Mouse (Mus musculus) NIH3T3 (cell line): ENCODE measurements around the gene Rasgrf1.

Source experiments
- DNase-seq: peaks from one replicate; pipeline ENCODE4 v3.0.0-alpha.2; 2012; ENCODE audit warnings: low read depth

Rasgrf1 gene

DNA sequence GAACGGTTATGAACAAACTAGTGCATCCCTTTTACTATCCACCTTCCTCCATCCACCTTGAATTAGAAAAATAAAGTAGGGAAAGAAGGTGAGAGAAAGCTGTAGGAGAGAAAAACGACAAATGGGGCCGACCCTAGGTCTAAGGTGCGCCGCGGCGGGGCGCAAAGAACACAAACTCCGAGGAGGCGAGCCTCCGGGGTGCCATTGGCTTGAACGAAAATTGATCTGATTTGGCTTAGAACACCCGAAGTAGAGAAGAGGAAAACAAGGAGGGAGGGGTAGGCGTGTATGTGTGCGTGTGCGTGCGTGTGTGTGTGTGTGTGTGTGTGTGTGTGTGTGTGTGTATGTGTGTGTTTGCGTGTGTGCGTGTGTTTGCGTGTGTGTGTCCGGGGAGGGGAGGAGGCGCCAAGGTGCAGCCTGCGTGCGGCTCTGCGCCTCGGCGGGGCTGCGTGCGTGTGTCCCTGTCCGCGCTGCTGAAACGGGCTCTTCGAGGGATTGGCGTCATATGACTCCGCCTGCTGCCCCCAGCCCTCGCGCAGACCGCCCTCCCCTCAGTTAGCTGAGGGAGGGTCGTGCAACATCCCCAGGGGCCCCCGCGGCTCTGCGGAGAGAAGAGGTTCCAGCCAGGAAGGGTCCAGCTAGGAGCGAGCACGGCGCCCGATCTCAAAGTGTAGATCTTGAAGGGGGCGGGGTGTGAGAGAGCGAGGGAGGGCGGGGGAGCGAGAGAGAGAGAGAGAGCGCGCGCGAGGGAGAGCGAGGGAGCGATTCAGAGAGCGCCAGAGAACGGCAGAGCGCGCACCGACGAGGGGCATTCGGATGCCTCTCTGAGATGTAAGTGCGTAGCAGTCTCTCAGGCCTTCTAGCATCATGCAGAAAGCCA, at the start of gene Rasgrf1:
Rasgrf1 (plus strand) TSS at position 778 of the 880 bp plus-strand sequence.
- no peak for DNase-seq

GRCm38 (mm10) chr9:89860145-89860544, 49.6 kb upstream of the Rasgrf1 start:
- no peak for DNase-seq

- no peak for DNase-seq
Measured at GRCm38 (mm10) chr9:89860584-89860983, 49.1 kb upstream of the Rasgrf1 start.

DNA sequence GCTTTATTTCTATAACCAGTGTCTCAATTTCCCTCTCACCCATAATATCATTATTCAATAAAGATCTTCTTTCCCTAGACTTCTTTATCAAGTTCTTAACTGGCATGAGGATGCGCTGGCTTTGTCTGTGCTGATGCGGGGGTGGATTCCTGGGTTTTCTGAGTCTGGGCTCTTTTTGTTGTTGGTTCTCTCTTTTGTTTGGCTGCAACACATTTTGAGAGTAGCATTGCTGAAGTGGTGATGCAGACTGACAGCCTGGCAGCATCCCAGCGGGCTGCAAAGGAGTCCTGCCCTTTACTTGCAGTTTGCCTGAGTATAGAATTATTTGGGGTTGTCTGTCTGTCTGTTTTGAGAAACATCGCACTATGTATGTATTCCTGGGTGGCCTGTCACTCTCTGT, 42.6 kb upstream of the Rasgrf1 start:
- no peak for DNase-seq

DNA sequence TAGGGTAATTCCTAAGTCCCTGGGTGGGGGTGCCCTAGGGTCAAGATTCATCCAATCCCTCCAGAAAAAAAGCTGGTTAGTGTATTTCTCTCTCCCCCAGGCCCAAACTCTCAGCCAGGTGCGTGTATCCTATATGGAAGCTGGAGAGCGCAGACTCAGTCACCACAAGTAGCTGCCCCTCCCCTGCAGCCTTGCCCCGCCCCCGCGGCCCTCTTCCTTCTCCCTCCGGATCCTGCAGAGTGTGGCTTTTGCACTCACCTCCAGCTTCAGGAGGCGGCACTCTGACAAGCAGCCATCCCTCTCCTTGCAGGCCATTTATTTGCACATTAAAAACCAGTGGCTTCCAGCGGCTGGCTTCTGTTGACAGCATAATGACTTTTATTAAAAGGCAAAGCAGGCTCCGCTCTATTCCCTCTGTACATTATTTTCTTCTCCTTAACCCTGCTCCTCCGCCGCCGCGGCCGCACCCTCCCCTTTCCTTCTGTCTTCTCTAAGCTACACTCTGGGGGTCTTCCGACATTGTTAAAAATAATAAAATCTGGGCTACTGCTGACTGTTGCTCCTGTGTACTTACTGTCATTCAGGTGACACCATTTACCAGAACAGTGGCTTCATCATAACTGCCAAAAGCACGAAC, 41.5 kb upstream of the Rasgrf1 start:
- DNase-seq = no peak

GRCm38 (mm10) chr9:89869594-89869993, 40.1 kb upstream of the Rasgrf1 start:
- DNase-seq = peak; percentile 41

DNA sequence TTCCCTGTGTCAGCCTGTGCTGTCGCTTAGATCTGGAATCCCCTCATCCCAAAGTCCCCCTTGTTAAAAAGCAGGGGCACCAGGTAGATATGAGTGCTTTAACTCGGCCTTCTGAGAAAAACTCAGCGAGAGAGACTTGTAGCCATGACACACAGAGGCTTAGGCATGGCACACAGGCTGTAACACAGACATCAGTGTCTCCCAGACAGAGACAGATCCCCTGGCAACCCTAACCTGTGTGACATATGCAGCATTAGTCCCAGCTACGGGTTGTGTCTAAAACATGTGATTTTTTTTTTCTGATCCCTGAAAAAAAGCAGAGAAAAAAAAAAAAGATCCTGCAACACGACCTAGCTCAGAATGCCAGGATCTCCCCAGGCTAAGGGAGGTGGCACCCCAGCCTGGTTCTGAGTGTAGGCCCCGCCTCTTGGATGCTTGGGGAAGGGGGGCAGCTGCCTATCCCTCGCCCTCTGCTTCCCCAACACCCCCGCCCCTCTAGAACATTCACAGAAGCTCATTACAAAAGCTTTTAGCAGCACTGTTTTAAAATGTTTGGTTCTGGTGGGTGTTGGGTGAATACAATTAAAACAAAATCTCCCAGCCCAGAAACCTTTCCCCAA, 39.1 kb upstream of the Rasgrf1 start:
- DNase-seq = no peak

DNA sequence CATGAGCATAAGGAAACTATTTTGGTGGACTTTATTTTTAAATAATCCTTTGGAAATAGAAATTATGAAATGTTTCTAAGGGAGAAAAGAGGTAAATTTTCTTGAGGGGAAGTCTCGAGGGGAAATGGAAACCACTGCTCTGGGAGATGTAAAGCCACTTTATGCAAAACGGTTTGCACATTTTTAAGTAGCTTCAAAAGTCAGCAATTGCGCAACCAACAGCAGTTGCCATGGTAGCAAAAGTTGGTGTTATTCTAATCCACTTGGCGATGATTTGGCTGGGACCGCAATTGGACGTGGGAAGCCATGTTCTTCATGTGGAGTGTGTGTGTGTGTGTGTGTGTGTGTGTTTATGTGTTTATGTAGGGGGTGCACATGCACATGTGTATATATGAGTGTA, 37.6 kb upstream of the Rasgrf1 start:
- peak; percentile 70 for DNase-seq

GRCm38 (mm10) chr9:89874434-89874833, 35.3 kb upstream of the Rasgrf1 start:
- peak; percentile 85 for DNase-seq

DNA sequence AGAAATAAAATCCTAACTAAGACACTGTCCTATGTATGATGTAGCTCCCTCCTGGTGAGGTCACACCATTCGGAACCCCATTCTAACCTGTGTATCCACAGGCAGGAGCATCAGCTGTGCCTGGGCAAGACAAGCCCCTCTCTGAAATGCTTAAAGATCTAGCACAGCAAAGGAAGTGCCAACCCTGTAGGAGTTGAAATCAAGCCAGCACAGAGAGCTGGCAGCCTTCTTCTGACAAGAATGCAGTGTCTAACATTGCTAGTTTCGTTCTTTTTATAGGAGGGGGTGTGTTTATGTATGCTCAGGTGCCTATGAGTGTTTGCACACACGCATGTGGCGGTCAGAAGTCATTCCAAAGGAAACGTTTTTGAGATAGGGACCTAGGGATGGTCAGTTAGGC, 34.2 kb upstream of the Rasgrf1 start:
- DNase-seq = no peak

GRCm38 (mm10) chr9:89878471-89879020, 31.2 kb upstream of the Rasgrf1 start:
- no peak for DNase-seq

DNA sequence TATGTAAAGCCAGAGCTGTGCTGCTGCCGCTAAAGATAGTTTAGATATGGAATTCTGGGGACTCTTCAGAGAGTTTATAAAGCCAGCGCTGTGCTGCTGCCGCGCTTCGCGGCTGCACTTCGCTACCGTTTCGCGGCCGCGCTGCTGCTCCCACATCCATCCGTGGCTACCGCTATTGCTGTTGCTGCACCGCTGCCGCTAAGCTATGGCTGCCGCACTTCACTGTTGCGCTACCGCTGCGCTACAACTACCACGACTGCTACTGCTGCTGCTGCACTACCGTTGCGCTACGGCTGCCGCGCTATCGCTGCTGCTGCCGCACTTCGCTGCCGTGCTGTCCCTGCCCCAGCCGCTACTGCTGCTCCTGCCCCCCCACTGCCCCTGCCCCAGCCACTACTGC, 30.1 kb upstream of the Rasgrf1 start:
- no peak for DNase-seq

DNA sequence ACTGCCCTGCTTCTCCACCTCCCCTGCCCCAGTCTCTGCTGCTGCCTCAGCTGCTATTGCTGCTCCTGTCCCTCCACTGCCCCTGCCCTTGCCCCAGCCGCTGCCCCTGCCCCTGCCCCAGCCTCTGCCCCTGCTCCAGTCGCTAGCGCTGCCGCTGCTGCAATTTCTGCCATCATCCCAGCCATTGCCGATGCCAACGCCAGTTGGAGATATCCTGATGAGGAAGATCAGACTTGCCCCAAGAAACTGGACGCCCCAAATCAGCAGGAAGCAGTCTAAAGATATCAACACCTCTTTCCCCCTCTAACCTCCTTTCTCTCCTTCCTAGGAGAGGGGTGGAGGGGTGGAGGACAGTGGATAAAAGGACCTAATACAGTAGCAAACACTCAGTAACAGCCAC, 28.2 kb upstream of the Rasgrf1 start:
- no peak for DNase-seq

- no peak for DNase-seq
Measured at GRCm38 (mm10) chr9:89882583-89882982, 27.1 kb upstream of the Rasgrf1 start.

DNA sequence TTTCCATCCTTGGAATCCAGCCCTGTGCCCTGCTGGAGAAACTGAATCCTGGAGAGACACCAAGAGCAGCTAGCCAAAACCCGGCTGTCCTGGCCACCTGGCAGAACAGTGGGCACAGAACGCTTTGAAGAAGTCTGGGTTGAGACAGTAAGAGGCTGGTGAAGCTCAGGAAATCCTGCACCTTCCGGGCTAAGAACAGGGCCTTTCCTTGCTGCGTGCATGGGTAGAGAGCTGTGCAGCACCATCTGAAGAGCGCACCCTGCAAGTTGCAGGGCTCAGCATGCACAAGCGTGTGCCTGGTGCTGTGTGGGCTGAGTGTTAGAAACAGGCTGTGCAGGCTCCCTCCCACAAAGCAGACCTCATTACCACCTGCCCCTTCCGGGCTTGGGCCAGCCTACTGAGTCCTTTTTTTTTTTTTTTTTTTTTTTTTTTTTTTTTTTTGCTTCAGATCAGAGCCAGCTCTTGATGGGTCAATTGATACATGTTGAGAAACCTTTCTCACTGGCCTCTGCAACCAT, 23.9 kb upstream of the Rasgrf1 start:
- no peak for DNase-seq

- DNase-seq = no peak
Measured at GRCm38 (mm10) chr9:89891534-89892293, 18.0 kb upstream of the Rasgrf1 start.

GRCm38 (mm10) chr9:89892540-89893188, 17.0 kb upstream of the Rasgrf1 start:
- DNase-seq = peak; percentile 83

DNA sequence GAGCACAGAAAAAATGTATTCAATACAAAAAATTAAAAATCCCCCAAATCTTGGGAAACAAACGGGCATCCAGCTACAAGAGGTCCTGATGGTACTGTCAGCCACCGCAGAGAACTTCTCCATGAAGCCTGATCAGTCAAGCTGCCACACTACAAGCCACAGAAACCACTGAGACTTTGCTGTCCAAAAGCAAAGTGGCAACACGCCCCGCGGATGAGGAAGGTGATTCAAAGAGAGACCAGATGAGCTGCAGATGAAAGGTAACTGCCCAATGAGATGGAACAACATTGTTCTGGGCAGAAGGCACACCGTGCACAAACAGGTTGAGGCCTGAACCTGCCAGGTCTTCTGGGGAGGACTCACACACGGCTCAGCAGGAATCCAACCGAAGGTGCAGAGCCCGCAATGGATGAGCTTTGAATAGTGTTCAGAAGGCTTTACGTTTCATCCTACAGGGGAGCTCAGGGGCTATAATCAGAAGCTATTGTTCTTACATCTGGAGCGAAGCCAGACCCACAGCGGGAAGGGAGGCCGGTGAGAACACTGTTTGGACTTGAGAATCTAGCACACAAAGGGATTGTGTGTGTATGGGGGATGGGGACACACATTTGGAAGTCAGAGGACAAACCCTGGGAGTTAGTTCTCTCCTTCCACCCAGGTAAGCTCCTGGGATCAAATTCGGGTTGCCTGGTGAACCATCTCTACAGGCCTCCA, 9.4 kb upstream of the Rasgrf1 start:
- no peak for DNase-seq

DNA sequence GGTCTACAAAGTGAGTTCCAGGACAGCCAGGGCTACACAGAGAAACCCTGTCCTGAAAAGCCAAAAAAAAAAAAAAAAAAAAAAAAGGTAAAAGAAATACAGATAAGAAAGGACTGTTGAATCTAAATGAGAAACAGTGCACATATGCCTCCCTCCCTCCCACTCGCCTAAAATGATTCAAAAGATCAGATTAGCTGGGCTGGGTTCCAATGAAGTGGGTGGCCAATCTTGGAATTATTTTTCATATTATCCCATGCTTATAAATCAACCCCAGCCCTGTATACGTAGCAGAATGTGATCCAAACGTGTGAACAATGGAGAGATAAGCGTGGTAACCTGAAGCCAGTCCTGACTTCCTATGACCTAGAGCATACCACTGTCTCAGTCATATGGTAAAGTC, 8.5 kb upstream of the Rasgrf1 start:
- DNase-seq = peak; percentile 60

- peak; percentile 49 for DNase-seq
Measured at GRCm38 (mm10) chr9:89902813-89903212, 6.9 kb upstream of the Rasgrf1 start.

- DNase-seq = peak; percentile 85
Measured at GRCm38 (mm10) chr9:89906645-89907044, 3.1 kb upstream of the Rasgrf1 start.
